Mouse (Mus musculus) megakaryocyte, adult 5-6 weeks (primary cell): ENCODE results near the gene Pqbp1. TPM values are rescaled to one million over a fixed set of nuclear protein-coding genes. Genes with fewer than 3 reads are reported as not detected.
A peak's percentile ranks its signal among the peaks of the same experiment; 100 is the strongest.
"Not testable (repeated sequence)": the region's sequence is repeated elsewhere in the genome, so short reads cannot be mapped to it uniquely, and the experiment has no call there.

Source experiments
- ATAC-seq: 2 replicates; pipeline ENCODE4 v1.8.0; 2016; ENCODE audit warnings: mild to moderate bottlenecking, inconsistent platforms; ENCODE audit not compliant: poor library complexity, severe bottlenecking
- total RNA-seq, 2 experiments: library from RNA; stranded (forward) in 1 of 2; stranded (reverse) in 1 of 2; fragments of 153-499, 151-499 nt in 1 of 2; fragments of 221-1000, 200-1000 nt in 1 of 2; gene quantifications; 2 replicates each; pipeline versions ENCODE4 v1.2.3 to v1.2.4; 2015 to 2017

The Pqbp1 gene
- total RNA-seq (2015) (25.6 and 29.8 TPM in 2 replicates), total RNA-seq (2017) (116 and 123 TPM in 2 replicates)

GRCm38 (mm10) chrX:7898880-7899874, at the start of gene Pqbp1, which contains the start of gene Timm17b:
TSS of gene Pqbp1 (minus strand) at chrX:7899269.
TSS of gene Timm17b (plus strand) at chrX:7899357.
- peak; percentile 94 for ATAC-seq

GRCm38 (mm10) chrX:7947900-7948492, 48.9 kb upstream of the Pqbp1 start:
- ATAC-seq = peak; percentile 99

- no peak for ATAC-seq
These were observed 48.2 kb upstream of the Pqbp1 start, which contains the start of gene Hdac6 for GRCm38 (mm10) chrX:7947108-7947899. TSS of gene Hdac6 (minus strand) at chrX:7947889.

GRCm38 (mm10) chrX:7945618-7946017, 46.5 kb upstream of the Pqbp1 start:
- no peak for ATAC-seq

- ATAC-seq = no peak
These were observed 38.6 kb upstream of the Pqbp1 start for GRCm38 (mm10) chrX:7937667-7938066.

GRCm38 (mm10) chrX:7936874-7937273, 37.8 kb upstream of the Pqbp1 start:
- ATAC-seq = no peak

GRCm38 (mm10) chrX:7928270-7928790, 29.3 kb upstream of the Pqbp1 start, which contains the start of gene Eras:
TSS of gene Eras (minus strand) at chrX:7928607.
- no peak for ATAC-seq

GRCm38 (mm10) chrX:7927116-7927515, 28.0 kb upstream of the Pqbp1 start:
- ATAC-seq = no peak

GRCm38 (mm10) chrX:7926266-7926665, 27.2 kb upstream of the Pqbp1 start:
- no peak for ATAC-seq

GRCm38 (mm10) chrX:7922032-7922431, 23.0 kb upstream of the Pqbp1 start:
- no peak for ATAC-seq

- no peak for ATAC-seq
These were observed 20.7 kb upstream of the Pqbp1 start, which contains the start of gene Pcsk1n for GRCm38 (mm10) chrX:7919601-7920383. TSS of gene Pcsk1n (plus strand) at chrX:7919822.

GRCm38 (mm10) chrX:7917960-7918359, 18.9 kb upstream of the Pqbp1 start:
- not testable (repeated sequence) for ATAC-seq

GRCm38 (mm10) chrX:7915669-7916068, 16.6 kb upstream of the Pqbp1 start:
- ATAC-seq = peak; percentile 66

GRCm38 (mm10) chrX:7910473-7910872, 11.4 kb upstream of the Pqbp1 start:
- ATAC-seq = no peak

- ATAC-seq = not testable (repeated sequence)
These were observed 10.2 kb upstream of the Pqbp1 start, which contains the start of gene Gm10490 for GRCm38 (mm10) chrX:7909242-7909641. TSS of gene Gm10490 (plus strand) at chrX:7909542.

GRCm38 (mm10) chrX:7907735-7908134, 8.7 kb upstream of the Pqbp1 start, which contains the start of gene Gm10491:
TSS of gene Gm10491 (minus strand) at chrX:7907835.
- no peak for ATAC-seq

GRCm38 (mm10) chrX:7904441-7904840, 5.4 kb upstream of the Pqbp1 start:
- no peak for ATAC-seq

GRCm38 (mm10) chrX:7898211-7898610, 858 bp downstream of the Pqbp1 start:
- ATAC-seq = no peak

- ATAC-seq = peak; percentile 87
These were observed 15.1 kb downstream of the Pqbp1 start, which contains the start of gene Slc35a2 for GRCm38 (mm10) chrX:7883841-7884567. TSS of gene Slc35a2 (plus strand) at chrX:7884028.
